Comparison of ENCODE assay signal across 21 mouse cellular contexts in the genomic region with DNA sequence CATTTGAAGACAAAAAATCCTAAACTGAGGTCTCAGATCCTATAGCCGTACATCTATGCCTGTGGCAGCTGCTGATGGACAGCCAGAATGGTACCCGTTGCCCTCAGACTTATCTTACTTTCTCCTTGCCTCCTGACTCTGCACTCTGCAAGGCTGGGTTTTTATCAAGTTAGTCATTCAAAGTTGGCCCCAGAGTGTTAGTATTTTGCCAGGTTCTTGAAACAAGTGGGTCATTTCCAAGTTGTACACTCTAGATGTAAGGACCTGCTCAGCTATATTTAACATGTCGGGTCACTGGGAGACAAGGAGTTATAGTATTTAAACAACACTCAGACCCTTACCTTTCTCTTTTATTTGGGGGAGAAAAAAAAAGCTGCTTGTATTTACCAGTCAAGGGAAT.
DNase-seq lines count a peak whose midpoint lies in the region; ATAC-seq and TF ChIP-seq lines count a peak whose summit lies in the region.
"Had no signal": no experiment of that assay in that cellular context is flagged by ENCODE, and none has a peak within 500 bp of the region (broad histone marks: within the 10 kb centered on the region; RNA-seq: fewer than 3 reads in every experiment).

No protein-coding gene starts in this region.

- H3K36me3 ChIP-seq in heart, embryonic 11.5 days (ENCODE audit: control insufficient read depth, insufficient read depth, low read length), result no peaks in the 10 kb centered on the region
- no peaks in the 10 kb centered on the region for H3K36me3 ChIP-seq in heart, embryonic 16.5 days (ENCODE audit: control insufficient read depth, insufficient read depth)
- H3K36me3 ChIP-seq in lung, postnatal 0 days (ENCODE audit: insufficient read depth, low read length), result no peaks in the 10 kb centered on the region
- H3K36me3 ChIP-seq in intestine, embryonic 16.5 days (ENCODE audit: control insufficient read depth, insufficient read depth, low read length), result no peaks in the 10 kb centered on the region
- H3K36me3 ChIP-seq: hindbrain, embryonic 13.5 days had no signal

- no peaks in the 10 kb centered on the region for H3K27me3 ChIP-seq in heart, embryonic 11.5 days (ENCODE audit: control insufficient read depth, insufficient read depth, low read length)
- H3K27me3 ChIP-seq in heart, embryonic 16.5 days (ENCODE audit: control insufficient read depth, insufficient read depth, low read length), result no peaks in the 10 kb centered on the region
- H3K27me3 ChIP-seq in lung, postnatal 0 days (replicated peaks; ENCODE audit: insufficient read depth, low read length), result peaks cover 16% of the 10 kb centered on the region; the same call in 1 of the 2 replicates
- H3K27me3 ChIP-seq in intestine, embryonic 16.5 days (replicated peaks; ENCODE audit: control insufficient read depth, insufficient read depth, low read length), result no peaks in the 10 kb centered on the region
- H3K27me3 ChIP-seq: forebrain, embryonic 12.5 days; hindbrain, embryonic 13.5 days; limb, embryonic 12.5 days; liver, embryonic 13.5 days; midbrain, embryonic 13.5 days; neural tube, embryonic 15.5 days had no signal

- no peak for TF ChIP-seq CTCF in lung, postnatal 0 days (IDR thresholded peaks at IDR 0.05)
- TF ChIP-seq CTCF in gastrocnemius, adult 2 months (IDR thresholded peaks at IDR 0.05), result no peak

- H3K4me3 ChIP-seq in heart, embryonic 11.5 days (ENCODE audit: low read depth, low read length), result no peak overlapping the region
- H3K4me3 ChIP-seq in heart, embryonic 16.5 days (ENCODE audit: low read length), result no peak overlapping the region
- H3K4me3 ChIP-seq in lung, postnatal 0 days (ENCODE audit: low read depth, low read length), result no peak overlapping the region
- no peak overlapping the region for H3K4me3 ChIP-seq in gastrocnemius, adult 2 months
- H3K4me3 ChIP-seq in intestine, embryonic 16.5 days (ENCODE audit: low read length), result no peak overlapping the region
- H3K4me3 ChIP-seq: forebrain, embryonic 12.5 days; hindbrain, embryonic 13.5 days; limb, embryonic 12.5 days; liver, embryonic 13.5 days; midbrain, embryonic 13.5 days; myocyte; neural tube, embryonic 15.5 days had no signal

- DNase-seq in heart, adult 9 months (ENCODE audit: low spot score in 2 of 2), result peak; percentile 51 to 70
- DNase-seq in lung, postnatal 0 days (ENCODE audit: low spot score), result peak; percentile 77
- no peak for DNase-seq in gastrocnemius, adult 2 months
- DNase-seq in right cerebral cortex, postnatal 4 days, result no peak
- DNase-seq: cerebellum, adult 9-10 months; liver, embryonic 13.5 days; right cerebral cortex, postnatal 25 days; thymus, postnatal 4 days had no signal

- H3K4me2 ChIP-seq in heart, embryonic 11.5 days, result no peak overlapping the region
- peak overlapping the region; percentile 49 for H3K4me2 ChIP-seq in heart, embryonic 16.5 days (ENCODE audit: low read depth, low read length)
- H3K4me2 ChIP-seq in lung, postnatal 0 days (replicated peaks; ENCODE audit: low read depth, low read length), result no peak overlapping the region
- no peak overlapping the region for H3K4me2 ChIP-seq in intestine, embryonic 16.5 days (ENCODE audit: low read depth, low read length)
- H3K4me2 ChIP-seq: forebrain, embryonic 12.5 days; hindbrain, embryonic 13.5 days; limb, embryonic 12.5 days; liver, embryonic 13.5 days; midbrain, embryonic 13.5 days; neural tube, embryonic 15.5 days had no signal

- H3K9ac ChIP-seq in heart, embryonic 11.5 days (ENCODE audit: low read depth, low read length), result no peak overlapping the region
- no peak overlapping the region for H3K9ac ChIP-seq in heart, embryonic 16.5 days (ENCODE audit: low read length)
- no peak overlapping the region for H3K9ac ChIP-seq in lung, postnatal 0 days (replicated peaks; ENCODE audit: low read depth)
- H3K9ac ChIP-seq in intestine, embryonic 16.5 days (ENCODE audit: low read depth, low read length), result no peak overlapping the region
- H3K9ac ChIP-seq: forebrain, embryonic 12.5 days; hindbrain, embryonic 13.5 days; limb, embryonic 12.5 days; liver, embryonic 13.5 days; midbrain, embryonic 13.5 days; neural tube, embryonic 15.5 days had no signal

- H3K4me1 ChIP-seq in heart, embryonic 11.5 days (ENCODE audit: control insufficient read depth, insufficient read depth, low read length), result peaks cover 10% of the 10 kb centered on the region; the same call in 1 of the 2 replicates
- H3K4me1 ChIP-seq in heart, embryonic 16.5 days (ENCODE audit: control insufficient read depth, insufficient read depth, low read length), result peaks cover 17% of the 10 kb centered on the region
- H3K4me1 ChIP-seq in lung, postnatal 0 days (ENCODE audit: insufficient read depth, low read depth, low read length), result no peaks in the 10 kb centered on the region
- H3K4me1 ChIP-seq in intestine, embryonic 16.5 days (ENCODE audit: control insufficient read depth, insufficient read depth, low read length), result no peaks in the 10 kb centered on the region
- H3K4me1 ChIP-seq: forebrain, embryonic 12.5 days; limb, embryonic 12.5 days; midbrain, embryonic 13.5 days had no signal

- intact Hi-C loops in gastrocnemius, adult 2 months (cut with DNase I), result no loop called here

- no peak for ATAC-seq in heart, embryonic 11.5 days (replicated peaks; ENCODE audit: insufficient number of reproducible peaks, low FRiP score, low TSS enrichment)
- peak; percentile 83 for ATAC-seq in heart, embryonic 16.5 days (replicated peaks; ENCODE audit: extremely low read depth, insufficient read depth, low FRiP score)
- ATAC-seq in lung, postnatal 0 days, result peak; percentile 85
- ATAC-seq in intestine, embryonic 16.5 days, result no peak
- ATAC-seq: intestine, postnatal 0 days; midbrain, embryonic 13.5 days had no signal

- H3K27ac ChIP-seq in heart, embryonic 11.5 days (ENCODE audit: low read depth, low read length), result no peak overlapping the region
- peak overlapping the region; percentile 80 for H3K27ac ChIP-seq in heart, embryonic 16.5 days (ENCODE audit: low read length)
- no peak overlapping the region for H3K27ac ChIP-seq in lung, postnatal 0 days (ENCODE audit: low read length)
- H3K27ac ChIP-seq in gastrocnemius, adult 2 months, result no peak overlapping the region
- H3K27ac ChIP-seq in intestine, embryonic 16.5 days (ENCODE audit: low read length), result no peak overlapping the region
- H3K27ac ChIP-seq: forebrain, embryonic 12.5 days; hindbrain, embryonic 13.5 days; kidney, postnatal 0 days; limb, embryonic 12.5 days; liver, embryonic 13.5 days; macrophage; midbrain, embryonic 13.5 days; neural tube, embryonic 15.5 days had no signal

- no peaks in the 10 kb centered on the region for H3K9me3 ChIP-seq in heart, embryonic 11.5 days (replicated peaks; ENCODE audit: control insufficient read depth, low read length)
- H3K9me3 ChIP-seq in heart, embryonic 16.5 days (replicated peaks; ENCODE audit: control insufficient read depth, low read length), result no peaks in the 10 kb centered on the region
- H3K9me3 ChIP-seq in lung, postnatal 0 days (ENCODE audit: low read length), result no peaks in the 10 kb centered on the region
- H3K9me3 ChIP-seq in intestine, embryonic 16.5 days (ENCODE audit: control insufficient read depth, low read length), result no peaks in the 10 kb centered on the region
- H3K9me3 ChIP-seq: forebrain, embryonic 12.5 days; G1E; hindbrain, embryonic 13.5 days; limb, embryonic 12.5 days; liver, embryonic 13.5 days; midbrain, embryonic 13.5 days; neural tube, embryonic 15.5 days had no signal

- TF ChIP-seq EP300 in lung, postnatal 0 days (IDR thresholded peaks at IDR 0.05), result peak; percentile 84

- 46% methylated on average over 3 of the region's 3 CpGs for WGBS in heart, embryonic 11.5 days (ENCODE audit: insufficient replicate concordance)
- WGBS in heart, embryonic 16.5 days, result 36% methylated on average over 3 of the region's 3 CpGs
- WGBS in lung, postnatal 0 days, result 62% methylated on average over 3 of the region's 3 CpGs
- WGBS in intestine, embryonic 16.5 days, result 86% methylated on average over 3 of the region's 3 CpGs

Comparison
In these comparisons a context has a peak if more than half of its experiments do, and no peak if none do; other contexts are left out.
1. ATAC-seq: peak in heart, embryonic 16.5 days (single experiment) and lung, postnatal 0 days (single experiment); none in heart, embryonic 11.5 days (single experiment) and intestine, embryonic 16.5 days (single experiment).
2. DNase-seq: peak in heart, adult 9 months (2 of 2) and lung, postnatal 0 days (single experiment); none in gastrocnemius, adult 2 months (single experiment) and right cerebral cortex, postnatal 4 days (single experiment).